Mouse (Mus musculus) forebrain, embryonic 10.5 days (tissue): ENCODE results near the gene Doxl2. TPM values are rescaled to one million over a fixed set of nuclear protein-coding genes. Genes with fewer than 3 reads are reported as not detected.

ENCODE experiments used
- DNase-seq: peaks from one replicate; pipeline ENCODE4 v3.0.0-alpha.2; 2017; ENCODE audit warnings: low spot score; ENCODE audit errors: extremely low spot score
- H3K27ac ChIP-seq: fragments of 300-500 bp; sonication (generic); 2 replicates; pipeline ENCODE4 v1.5.1; 2016; ENCODE audit warnings: mild to moderate bottlenecking
- H3K27me3 ChIP-seq: fragments of 300-500 bp; sonication (generic); 2 replicates; pipeline ENCODE4 v1.6.1; 2016; ENCODE audit warnings: mild to moderate bottlenecking; ENCODE audit not compliant: poor library complexity, severe bottlenecking
- H3K36me3 ChIP-seq: fragments of 300-500 bp; sonication (generic); replicated peaks from 2 replicates; pipeline ENCODE4 v1.6.1; 2016; ENCODE audit warnings: mild to moderate bottlenecking, moderate library complexity
- H3K4me1 ChIP-seq: fragments of 300-500 bp; sonication (generic); 2 replicates; pipeline ENCODE4 v1.6.1; 2016
- H3K4me3 ChIP-seq: fragments of 300-500 bp; sonication (generic); 2 replicates; pipeline ENCODE4 v1.5.1; 2016; ENCODE audit warnings: mild to moderate bottlenecking, moderate library complexity
- H3K9me3 ChIP-seq: fragments of 300-500 bp; sonication (generic); 2 replicates; pipeline ENCODE4 v1.6.1; 2016; ENCODE audit warnings: mild to moderate bottlenecking, moderate library complexity
- WGBS: fragments of 180-500 bp; shearing (Covaris S2); methylation state at CpG from one replicate; pipeline ENCODE4 v1.1.7; 2016; 5-methylcytosine and 5-hydroxymethylcytosine counted together
- polyA plus RNA-seq: library from polyadenylated mRNA; unstranded; fragments of >200 nt; fragmentation: Nextera tagmentation; extraction: Ambion mirVana; gene quantifications from 2 replicates; pipeline ENCODE4 v1.2.1, GENCODE M21; 2016

The Doxl2 gene
- polyA plus RNA-seq, 1 experiment from 2014 or later: not detected

- no peak for DNase-seq
- Histone ChIP-seq H3K27ac (no peak overlapping the region), H3K4me3 (no peak overlapping the region), H3K36me3 (no peaks in the 10 kb centered on the region), H3K9me3 (no peaks in the 10 kb centered on the region), H3K27me3 (no peaks in the 10 kb centered on the region), H3K4me1 (no peaks in the 10 kb centered on the region)
- 81% methylated on average over 3 of the region's 3 CpGs for WGBS
Observed at GRCm38 (mm10) chr6:48982305-48982704, 7.5 kb downstream of the Doxl2 start.

- Histone ChIP-seq H3K4me1 (no peaks in the 10 kb centered on the region), H3K27ac (no peak within 1 kb of the TSS), H3K4me3 (no peak within 1 kb of the TSS), H3K27me3 (no peaks in the 10 kb centered on the region), H3K9me3 (no peaks in the 10 kb centered on the region), H3K36me3 (no peaks in the 10 kb centered on the region)
- DNase-seq: no peak
- WGBS: 73% methylated on average over 7 of the region's 7 CpGs
Observed at GRCm38 (mm10) chr6:48986444-48986990, 11.8 kb downstream of the Doxl2 start, which contains the start of gene Svs1. Gene Svs1 (plus strand): TSS chr6:48986861.

- Histone ChIP-seq H3K36me3 (no peaks in the 10 kb centered on the region), H3K4me1 (no peaks in the 10 kb centered on the region), H3K4me3 (no peak overlapping the region), H3K27ac (no peak overlapping the region), H3K27me3 (no peaks in the 10 kb centered on the region), H3K9me3 (no peaks in the 10 kb centered on the region)
- no peak for DNase-seq
- WGBS: 93% methylated on average over 5 of the region's 5 CpGs
Observed at GRCm38 (mm10) chr6:48989971-48990370, 15.2 kb downstream of the Doxl2 start.

- DNase-seq: no peak
- WGBS: 81% methylated on average over 4 of the region's 4 CpGs
- no peaks in the 10 kb centered on the region for H3K27me3 ChIP-seq
- H3K9me3 ChIP-seq: no peaks in the 10 kb centered on the region
- H3K4me1 ChIP-seq: no peaks in the 10 kb centered on the region
- no peak overlapping the region for H3K4me3 ChIP-seq
- H3K36me3 ChIP-seq: no peaks in the 10 kb centered on the region
- H3K27ac ChIP-seq: no peak overlapping the region
Observed at GRCm38 (mm10) chr6:48991991-48992390, 17.2 kb downstream of the Doxl2 start.

- 65% methylated on average over 6 of the region's 6 CpGs for WGBS
- no peak for DNase-seq
- Histone ChIP-seq H3K9me3 (no peaks in the 10 kb centered on the region), H3K27ac (no peak overlapping the region), H3K27me3 (no peaks in the 10 kb centered on the region), H3K4me3 (no peak overlapping the region), H3K36me3 (no peaks in the 10 kb centered on the region), H3K4me1 (no peaks in the 10 kb centered on the region)
Observed at GRCm38 (mm10) chr6:48998186-48998585, 23.4 kb downstream of the Doxl2 start.

GRCm38 (mm10) chr6:48998796-48999195 is 24.0 kb downstream of the Doxl2 start:
- Histone ChIP-seq H3K4me3 (no peak overlapping the region), H3K9me3 (no peaks in the 10 kb centered on the region), H3K27me3 (no peaks in the 10 kb centered on the region), H3K36me3 (no peaks in the 10 kb centered on the region), H3K4me1 (no peaks in the 10 kb centered on the region), H3K27ac (no peak overlapping the region)
- DNase-seq: no peak
- WGBS: 88% methylated on average over 4 of the region's 4 CpGs

- WGBS: 54% methylated on average over 4 of the region's 4 CpGs
Observed at GRCm38 (mm10) chr6:49003381-49003780, 28.6 kb downstream of the Doxl2 start.

GRCm38 (mm10) chr6:49007981-49008380 is 33.2 kb downstream of the Doxl2 start:
- H3K4me3 ChIP-seq: peak overlapping the region; percentile 42

More at GRCm38 (mm10) chr6:49003381-49003780, 28.6 kb downstream of the Doxl2 start:
- no peak overlapping the region for H3K27ac ChIP-seq
- peaks cover 3% of the 10 kb centered on the region for H3K4me1 ChIP-seq
- no peaks in the 10 kb centered on the region for H3K9me3 ChIP-seq
- no peaks in the 10 kb centered on the region for H3K27me3 ChIP-seq
- no peaks in the 10 kb centered on the region for H3K36me3 ChIP-seq
- DNase-seq: no peak
- no peak overlapping the region for H3K4me3 ChIP-seq

GRCm38 (mm10) chr6:49008420-49009160 is 33.8 kb downstream of the Doxl2 start:
- Histone ChIP-seq H3K4me3 (peak overlapping the region; percentile 42), H3K27me3 (no peaks in the 10 kb centered on the region), H3K4me1 (peaks cover 13% of the 10 kb centered on the region), H3K27ac (peak overlapping the region; percentile 65), H3K9me3 (0 out of 2 replicates have a peak, but pooled peaks cover 3% of the 10 kb centered on the region), H3K36me3 (no peaks in the 10 kb centered on the region)
- DNase-seq: peak; percentile 23
- 25% methylated on average over 13 of the region's 13 CpGs for WGBS

More at GRCm38 (mm10) chr6:49007981-49008380, 33.2 kb downstream of the Doxl2 start:
- WGBS: 4% methylated on average over 9 of the region's 9 CpGs
- H3K27ac ChIP-seq: no peak overlapping the region
- H3K9me3 ChIP-seq: 0 out of 2 replicates have a peak, but pooled peaks cover 3% of the 10 kb centered on the region
- no peaks in the 10 kb centered on the region for H3K27me3 ChIP-seq
- no peaks in the 10 kb centered on the region for H3K36me3 ChIP-seq
- peaks cover 13% of the 10 kb centered on the region for H3K4me1 ChIP-seq
- DNase-seq: peak; percentile 74

- peak overlapping the region; percentile 65 for H3K27ac ChIP-seq
- DNase-seq: peak; percentile 35
Observed at GRCm38 (mm10) chr6:49009161-49009555, 34.4 kb downstream of the Doxl2 start.

GRCm38 (mm10) chr6:49009665-49010064 is 34.9 kb downstream of the Doxl2 start:
- Histone ChIP-seq H3K27me3 (no peaks in the 10 kb centered on the region), H3K27ac (no peak overlapping the region), H3K4me3 (no peak overlapping the region), H3K9me3 (0 out of 2 replicates have a peak, but pooled peaks cover 3% of the 10 kb centered on the region), H3K4me1 (peaks cover 13% of the 10 kb centered on the region), H3K36me3 (no peaks in the 10 kb centered on the region)
- DNase-seq: no peak
- 84% methylated on average over 1 of the region's 1 CpGs for WGBS

More at GRCm38 (mm10) chr6:49009161-49009555, 34.4 kb downstream of the Doxl2 start:
- Histone ChIP-seq H3K36me3 (no peaks in the 10 kb centered on the region), H3K9me3 (0 out of 2 replicates have a peak, but pooled peaks cover 3% of the 10 kb centered on the region), H3K4me3 (peak overlapping the region; percentile 42; the same call in 1 of the 2 replicates), H3K27me3 (no peaks in the 10 kb centered on the region), H3K4me1 (peaks cover 13% of the 10 kb centered on the region)
- 41% methylated on average over 7 of the region's 7 CpGs for WGBS

- no peak for DNase-seq
- Histone ChIP-seq H3K36me3 (no peaks in the 10 kb centered on the region), H3K4me1 (peaks cover 13% of the 10 kb centered on the region), H3K4me3 (no peak overlapping the region), H3K27ac (no peak overlapping the region), H3K9me3 (0 out of 2 replicates have a peak, but pooled peaks cover 3% of the 10 kb centered on the region), H3K27me3 (no peaks in the 10 kb centered on the region)
- 92% methylated on average over 5 of the region's 5 CpGs for WGBS
Observed at GRCm38 (mm10) chr6:49011191-49011590, 36.4 kb downstream of the Doxl2 start.

GRCm38 (mm10) chr6:49013023-49013422 is 38.3 kb downstream of the Doxl2 start:
- no peak overlapping the region for H3K27ac ChIP-seq
- peaks cover 13% of the 10 kb centered on the region for H3K4me1 ChIP-seq
- no peak overlapping the region for H3K4me3 ChIP-seq
- no peak for DNase-seq
- WGBS: 78% methylated on average over 4 of the region's 4 CpGs
- no peaks in the 10 kb centered on the region for H3K36me3 ChIP-seq
- no peaks in the 10 kb centered on the region for H3K27me3 ChIP-seq
- H3K9me3 ChIP-seq: 0 out of 2 replicates have a peak, but pooled peaks cover 3% of the 10 kb centered on the region
